Mouse (Mus musculus): ENCODE measurements around the gene Cul9. TPM values are rescaled to one million over a fixed set of nuclear protein-coding genes. Genes with fewer than 3 reads are reported as not detected.
A peak's percentile ranks its signal among the peaks of the same experiment; 100 is the strongest.

The Cul9 gene
- total RNA-seq, 2 experiments from 2014 or later = 20.3 to 24.0 TPM

DNA sequence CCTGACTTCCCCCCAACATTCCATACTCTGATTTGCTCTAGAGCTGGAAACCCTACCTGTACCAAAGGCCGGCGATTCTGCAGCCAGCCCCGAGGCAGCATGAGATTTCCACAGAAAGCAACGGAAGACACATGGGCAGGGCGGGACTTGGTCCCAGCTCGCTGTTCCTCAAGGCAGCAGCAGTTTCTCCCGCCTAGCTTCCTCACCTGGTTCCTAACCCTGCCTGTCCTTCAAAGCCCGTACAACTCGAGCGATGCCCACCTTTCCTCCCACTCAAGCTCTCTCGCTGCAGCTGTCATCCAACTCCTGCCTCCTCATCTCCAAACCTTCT is 8.4 kb upstream of the Cul9 start:
- peak; percentile 42 to 48 for DNase-seq
- intact Hi-C loops (cut with DNase I) = loop anchor here (5.0 kb wide), 2 partner anchors 93 to 158 kb away; partner anchors contain the start of genes Klc4, Mrpl2 and Pex6

DNA sequence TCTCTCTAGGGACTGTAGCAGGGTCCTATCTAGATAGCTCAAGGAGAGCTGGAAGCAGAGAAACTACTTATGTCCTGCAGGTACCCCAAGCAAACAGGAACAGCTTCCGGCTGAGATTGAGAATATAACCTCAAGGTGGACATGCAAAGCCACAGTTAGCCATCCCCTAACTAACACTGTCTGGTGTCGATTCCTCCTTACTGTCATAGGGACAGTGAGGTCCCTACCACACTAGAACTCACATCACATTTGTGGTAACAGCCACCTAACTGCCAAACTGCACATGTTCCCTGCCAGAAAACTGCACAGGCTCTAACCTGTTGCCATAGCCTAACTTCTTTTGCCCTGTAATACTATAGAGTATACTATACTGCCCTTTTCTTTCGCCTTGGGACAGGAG is 7.7 kb upstream of the Cul9 start:
- DNase-seq = no peak
- intact Hi-C loops (cut with DNase I) = loop anchor here (5.0 kb wide), 2 partner anchors 93 to 158 kb away; partner anchors contain the start of genes Klc4, Mrpl2 and Pex6

DNA sequence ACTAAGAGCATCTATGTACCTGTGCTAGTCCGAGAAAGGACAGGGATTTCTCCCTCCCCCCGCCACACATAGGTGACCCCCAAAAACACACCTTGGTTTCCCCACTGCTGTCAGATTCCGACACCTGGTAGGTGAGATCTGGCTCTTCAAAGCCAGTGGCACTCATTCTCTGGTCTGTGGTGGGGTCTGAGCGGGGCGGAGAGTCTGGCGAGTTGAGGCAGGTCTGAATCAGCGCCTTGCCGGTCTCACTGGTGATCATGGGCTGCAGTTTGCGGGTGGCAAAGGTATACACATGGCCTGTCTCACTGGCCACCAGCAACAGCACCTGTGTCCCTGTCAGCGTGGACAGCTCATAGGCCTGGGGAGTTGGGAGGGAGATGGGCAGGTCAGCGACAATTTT is 7.3 kb upstream of the Cul9 start:
- peak in 1 of 2 experiments; percentile 26 for DNase-seq
- intact Hi-C loops (cut with DNase I) = loop anchor here (5.0 kb wide), 2 partner anchors 94 to 159 kb away; partner anchors contain the start of genes Klc4, Mrpl2 and Pex6

DNA sequence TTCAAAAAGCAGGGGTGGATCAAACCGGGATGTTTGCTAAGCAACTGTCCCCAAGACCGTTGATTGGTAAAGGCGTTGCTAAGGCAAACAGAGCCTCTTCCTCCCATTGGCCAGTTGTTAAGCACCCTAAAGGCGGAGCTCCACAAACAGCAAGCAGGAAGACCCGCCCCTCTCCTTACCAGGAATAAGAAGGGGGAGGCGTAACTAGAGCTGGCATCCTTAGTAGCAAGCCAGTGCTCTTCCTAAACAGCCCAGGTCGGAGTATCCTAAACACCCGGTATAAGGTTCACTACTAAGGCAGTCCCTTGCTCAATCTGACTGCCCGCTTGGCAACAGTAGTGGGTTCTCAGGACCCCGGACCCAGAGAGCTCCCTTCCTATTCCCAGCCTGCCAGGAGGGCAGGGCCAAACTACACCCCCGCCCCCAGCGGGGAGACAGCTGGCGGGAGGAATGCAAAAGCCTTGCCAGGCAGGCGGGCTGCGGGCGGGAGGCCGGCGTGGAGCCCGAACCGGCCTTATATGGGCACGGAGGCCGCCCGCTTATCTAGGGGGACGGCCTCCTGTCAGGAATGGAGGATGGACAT is 6.7 kb upstream of the Cul9 start:
- intact Hi-C loops (cut with DNase I) = loop anchor here (5.0 kb wide), 2 partner anchors 94 to 159 kb away; partner anchors contain the start of genes Klc4, Mrpl2 and Pex6
- DNase-seq = peak; percentile 88 to 96

DNA sequence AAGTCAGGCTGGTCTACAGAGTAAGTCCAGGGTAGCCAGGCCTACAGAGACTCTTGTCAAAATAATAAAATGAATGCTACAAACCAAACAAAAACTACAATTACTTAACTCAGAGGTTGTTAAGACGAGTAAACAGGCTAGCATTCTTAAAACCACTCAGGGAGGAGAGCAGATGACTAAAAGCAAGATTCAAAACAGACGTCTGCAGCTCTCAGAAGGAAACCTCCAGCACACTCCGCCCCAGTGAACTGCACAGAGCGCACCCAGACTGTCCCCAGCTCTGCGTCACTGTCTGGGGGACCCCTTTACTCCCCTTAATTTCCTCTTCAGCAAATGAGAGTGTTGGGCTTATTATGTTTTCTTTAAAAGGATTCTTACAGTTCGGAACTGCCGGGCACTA is 6.0 kb upstream of the Cul9 start:
- intact Hi-C loops (cut with DNase I) = loop anchor here (5.0 kb wide), 2 partner anchors 95 to 160 kb away; partner anchors contain the start of genes Klc4, Mrpl2 and Pex6
- no peak for DNase-seq

DNA sequence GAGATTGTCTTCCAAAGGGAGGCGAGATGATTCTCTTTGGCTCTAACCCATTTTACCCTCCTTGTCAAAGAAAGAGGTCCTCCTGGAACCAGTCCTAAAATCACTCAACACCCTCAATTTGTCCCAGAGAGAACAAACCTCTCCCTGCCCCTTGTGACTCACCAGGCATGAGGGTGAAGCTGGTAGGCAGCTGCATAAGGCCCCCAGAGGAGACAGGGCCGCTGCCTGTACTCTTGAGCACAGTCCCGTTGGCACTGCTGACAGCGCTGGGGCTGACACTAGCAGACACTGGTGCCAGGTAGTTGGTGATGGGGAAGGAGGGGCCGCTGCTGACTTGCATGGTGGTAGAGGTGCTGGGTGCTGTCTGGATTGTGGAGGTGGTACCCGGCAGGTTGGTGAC is 5.2 kb upstream of the Cul9 start:
- no peak for DNase-seq
- intact Hi-C loops (cut with DNase I) = loop anchor here (5.0 kb wide), 2 partner anchors 96 to 161 kb away; partner anchors contain the start of genes Klc4, Mrpl2 and Pex6

DNA sequence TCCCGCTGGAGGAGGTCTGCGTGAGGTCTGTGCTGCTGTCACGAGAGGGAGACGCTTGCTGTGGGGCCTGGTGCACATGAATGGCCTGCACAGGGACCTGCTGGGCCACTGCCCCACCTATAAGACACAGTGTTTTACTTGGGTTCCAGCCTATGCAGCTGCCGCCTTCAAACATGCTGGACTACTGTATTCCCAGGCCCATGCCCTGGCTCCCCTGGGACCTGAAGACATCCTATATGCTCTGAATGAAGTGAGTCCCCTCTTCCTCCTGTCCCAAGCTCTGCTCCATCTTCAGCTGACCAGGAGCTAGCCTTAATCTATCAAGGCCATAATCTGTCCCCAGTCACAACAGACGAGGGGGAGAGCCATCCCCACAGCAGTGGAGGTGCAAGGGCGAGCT is 4.7 kb upstream of the Cul9 start:
- intact Hi-C loops (cut with DNase I) = loop anchor here (5.0 kb wide), 2 partner anchors 96 to 161 kb away; partner anchors contain the start of genes Klc4, Mrpl2 and Pex6
- no peak for DNase-seq

DNA sequence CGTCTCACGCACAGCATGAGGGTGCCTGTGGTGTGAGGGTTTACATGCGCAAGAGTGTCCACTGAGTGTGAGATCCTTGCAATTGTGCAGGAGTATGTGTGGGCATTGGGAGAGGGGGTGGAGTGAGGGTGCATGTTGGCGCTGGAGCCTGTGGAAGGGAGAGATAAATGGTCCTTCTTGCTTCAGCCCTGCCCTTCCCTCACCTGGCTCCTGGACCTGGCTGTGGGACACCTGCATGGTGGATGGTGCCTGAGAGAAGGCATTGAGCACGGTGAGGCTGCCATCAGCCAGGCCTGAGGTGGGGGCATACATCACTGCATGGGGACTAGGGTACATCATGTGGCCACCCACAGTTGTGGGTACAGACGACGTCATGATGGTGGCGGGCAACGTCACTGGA is 3.5 kb upstream of the Cul9 start:
- intact Hi-C loops (cut with DNase I) = loop anchor here (1.0 to 5.0 kb wide), 3 partner anchors 24 to 163 kb away; partner anchors contain the start of genes Klc4, Mrpl2 and Pex6
- no peak for DNase-seq

DNA sequence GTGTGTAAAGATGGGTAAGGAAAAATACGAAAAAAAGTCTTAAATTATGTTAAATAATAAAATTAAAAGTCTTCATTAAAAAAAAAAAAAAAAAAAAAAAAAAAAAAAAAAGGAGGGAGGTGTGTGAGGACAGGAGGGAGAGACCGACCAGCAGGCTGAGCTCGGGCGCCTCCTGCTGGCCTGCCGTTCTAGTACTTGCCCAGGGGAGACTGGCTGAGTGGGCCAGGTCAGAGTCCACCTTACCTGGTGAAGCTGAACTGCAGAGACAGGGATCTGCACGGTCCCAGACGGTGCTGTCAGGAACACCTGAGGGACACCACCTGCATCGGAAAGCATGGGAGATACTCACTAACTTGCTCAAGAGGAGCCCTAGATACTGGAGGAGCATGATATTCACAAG is 3.0 kb upstream of the Cul9 start:
- DNase-seq = no peak
- intact Hi-C loops (cut with DNase I) = loop anchor here (1.0 kb wide), 1 partner anchor 24 kb away; no protein-coding TSS in a partner anchor

DNA sequence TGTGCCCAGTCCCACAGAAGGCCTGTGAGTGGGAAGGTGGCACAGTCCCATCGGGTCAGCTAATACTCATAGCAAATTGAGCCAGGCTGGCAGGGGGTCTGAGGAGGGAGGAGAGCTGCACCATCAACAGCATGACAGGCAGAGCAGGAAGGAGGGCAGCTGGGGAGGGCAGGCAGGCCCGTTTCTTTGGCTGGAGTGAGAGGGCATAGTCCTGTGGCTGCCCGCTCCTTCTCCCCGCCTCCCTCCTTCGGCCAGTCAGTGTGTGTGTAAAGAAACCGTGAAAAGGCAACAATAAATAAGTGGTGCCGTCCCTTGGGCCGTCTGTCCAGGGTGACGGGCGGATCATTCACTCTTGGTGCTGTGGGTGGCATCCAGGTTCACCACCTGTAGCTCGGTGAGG is 2.6 kb upstream of the Cul9 start:
- intact Hi-C loops (cut with DNase I) = loop anchor here (1.0 kb wide), 1 partner anchor 23 kb away; no protein-coding TSS in a partner anchor
- no peak for DNase-seq

DNA sequence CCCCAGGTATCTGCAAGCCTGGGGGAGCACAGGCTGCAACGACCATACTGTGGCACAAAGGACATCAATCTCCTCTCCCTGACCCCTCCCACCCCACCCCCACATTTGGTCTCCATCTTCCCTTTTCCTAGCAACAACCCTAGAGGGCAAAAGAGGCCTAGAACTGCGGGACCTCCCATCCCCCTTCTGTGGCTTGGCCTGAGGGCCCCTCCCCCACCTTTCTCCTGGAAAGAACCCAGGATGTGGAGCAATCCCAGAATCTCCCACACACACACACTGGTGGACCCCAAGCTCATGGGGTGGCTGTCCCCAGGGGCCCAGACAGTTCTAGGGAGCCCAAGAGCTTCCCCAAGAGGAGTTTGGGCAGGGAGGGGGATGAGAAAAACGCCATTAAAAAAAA is 1.7 kb upstream of the Cul9 start:
- DNase-seq = no peak
- intact Hi-C loops (cut with DNase I) = no loop called here

DNA sequence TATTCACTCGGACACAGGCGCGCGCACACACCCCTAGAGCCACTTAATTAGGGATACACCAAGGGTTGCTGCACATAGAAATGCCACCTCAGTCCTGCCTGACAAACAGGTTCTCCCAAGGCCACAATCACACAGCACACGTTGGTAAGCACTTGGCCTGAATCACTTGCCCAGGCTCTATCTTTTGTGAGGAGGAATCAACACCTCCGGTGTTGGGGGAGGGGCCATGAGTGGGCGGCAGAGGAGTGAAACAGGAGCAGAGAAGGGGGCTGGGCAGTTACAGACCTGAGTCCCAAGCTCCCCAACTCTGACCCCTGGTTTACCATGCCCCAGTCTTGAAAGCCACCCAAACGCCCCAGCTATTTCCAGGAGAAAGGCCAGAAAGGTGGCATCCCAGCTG is 807 bp upstream of the Cul9 start:
- intact Hi-C loops (cut with DNase I) = no loop called here
- no peak for DNase-seq

DNA sequence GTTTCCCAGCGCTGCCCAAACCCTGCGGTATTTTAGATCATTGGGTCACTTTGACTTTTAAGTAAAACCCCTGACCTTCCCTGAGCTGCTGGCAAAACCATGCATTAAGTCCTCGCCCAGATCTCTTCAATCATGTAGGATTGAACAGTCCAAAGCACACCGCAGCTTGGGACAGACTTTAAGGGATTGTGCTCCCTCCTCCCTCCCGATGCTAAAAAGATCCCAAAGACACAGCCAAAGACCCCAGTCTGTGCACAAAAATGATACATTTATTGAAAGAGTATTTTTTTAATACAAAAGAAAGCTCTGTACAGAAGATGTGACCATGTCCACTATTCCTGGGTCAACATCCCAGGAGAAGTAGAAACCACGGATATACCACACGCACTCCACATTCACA is 403 bp upstream of the Cul9 start:
- intact Hi-C loops (cut with DNase I) = no loop called here
- no peak for DNase-seq

DNA sequence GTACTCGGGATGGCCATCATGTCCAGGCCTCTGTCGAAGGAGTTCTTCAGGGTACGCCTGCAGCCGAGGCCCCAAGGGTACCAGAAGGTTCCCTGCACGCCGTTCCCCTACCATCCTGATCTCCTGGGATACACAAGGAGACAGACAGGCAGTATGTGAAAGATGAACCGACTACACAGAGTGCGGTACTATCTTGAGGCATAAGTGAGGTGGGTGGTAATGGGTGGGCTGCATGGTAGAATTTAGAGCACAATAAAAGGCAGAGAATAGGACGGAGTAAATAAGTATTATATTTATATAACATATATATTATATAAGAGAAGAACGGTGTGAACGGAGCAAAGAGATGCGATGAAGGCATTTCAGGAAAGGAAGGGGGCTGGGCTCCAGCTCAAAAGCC is 2.5 kb downstream of the Cul9 start:
- intact Hi-C loops (cut with DNase I) = no loop called here
- no peak for DNase-seq

DNA sequence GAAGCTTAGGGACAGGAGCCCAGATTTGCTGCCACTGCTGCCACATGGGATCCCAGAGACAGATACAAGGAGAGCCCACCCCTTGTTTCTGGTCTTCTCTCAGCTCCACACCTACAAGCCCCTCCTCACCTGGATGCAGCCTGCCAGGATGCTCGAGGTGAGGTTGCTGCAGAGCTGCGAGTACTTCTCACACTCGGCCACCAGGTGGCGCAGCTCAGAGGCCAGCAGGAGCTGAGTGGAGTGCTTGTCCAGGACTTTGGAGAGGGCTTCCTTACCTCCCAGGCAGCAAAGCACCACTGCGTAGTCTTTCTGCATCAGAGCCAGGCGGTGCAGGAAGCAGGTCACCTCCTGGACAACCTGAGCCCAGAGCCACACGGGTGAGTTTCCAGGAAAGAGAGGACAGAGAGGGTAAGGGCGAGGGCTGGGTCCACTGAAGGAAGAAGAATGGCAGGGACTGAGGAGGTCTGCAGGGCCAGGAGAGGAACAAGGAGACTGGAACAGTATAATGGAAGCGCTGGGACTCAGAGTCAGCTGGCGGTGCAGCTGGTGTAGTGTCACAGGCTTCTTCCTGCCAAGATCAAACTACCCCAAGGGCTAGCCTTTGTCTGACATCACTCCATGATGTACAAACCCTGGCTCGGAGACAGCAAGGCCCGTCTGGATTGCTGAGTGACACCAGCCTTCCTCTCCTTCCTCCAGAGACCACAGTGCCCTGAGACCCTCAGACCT is 20.4 kb downstream of the Cul9 start:
- DNase-seq = peak; percentile 77 to 82
- intact Hi-C loops (cut with DNase I) = loop anchor here (1.0 to 2.0 kb wide), 4 partner anchors 24 to 199 kb away; no protein-coding TSS in a partner anchor

DNA sequence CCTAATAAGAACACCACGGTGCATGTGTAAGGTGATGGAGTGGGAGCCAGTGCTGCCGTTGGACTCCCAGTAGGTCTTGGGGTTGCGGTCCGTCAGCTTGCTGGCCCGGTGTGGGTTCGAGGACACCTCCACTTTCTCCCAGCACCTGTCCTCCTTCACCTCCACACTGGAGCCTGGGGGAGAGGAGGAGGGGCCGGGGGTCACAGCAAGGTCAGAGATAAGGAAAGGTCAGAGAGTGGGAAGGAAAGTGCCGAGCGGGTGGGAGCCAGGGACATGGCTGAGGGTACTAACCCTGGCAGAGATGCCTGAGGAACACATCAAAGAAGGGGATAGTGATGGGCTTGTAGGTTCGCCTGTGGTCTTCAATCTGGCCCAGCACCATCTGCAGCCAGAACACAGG is 21.1 kb downstream of the Cul9 start:
- no peak for DNase-seq
- intact Hi-C loops (cut with DNase I) = loop anchor here (1.0 kb wide), 3 partner anchors 24 to 112 kb away; no protein-coding TSS in a partner anchor

DNA sequence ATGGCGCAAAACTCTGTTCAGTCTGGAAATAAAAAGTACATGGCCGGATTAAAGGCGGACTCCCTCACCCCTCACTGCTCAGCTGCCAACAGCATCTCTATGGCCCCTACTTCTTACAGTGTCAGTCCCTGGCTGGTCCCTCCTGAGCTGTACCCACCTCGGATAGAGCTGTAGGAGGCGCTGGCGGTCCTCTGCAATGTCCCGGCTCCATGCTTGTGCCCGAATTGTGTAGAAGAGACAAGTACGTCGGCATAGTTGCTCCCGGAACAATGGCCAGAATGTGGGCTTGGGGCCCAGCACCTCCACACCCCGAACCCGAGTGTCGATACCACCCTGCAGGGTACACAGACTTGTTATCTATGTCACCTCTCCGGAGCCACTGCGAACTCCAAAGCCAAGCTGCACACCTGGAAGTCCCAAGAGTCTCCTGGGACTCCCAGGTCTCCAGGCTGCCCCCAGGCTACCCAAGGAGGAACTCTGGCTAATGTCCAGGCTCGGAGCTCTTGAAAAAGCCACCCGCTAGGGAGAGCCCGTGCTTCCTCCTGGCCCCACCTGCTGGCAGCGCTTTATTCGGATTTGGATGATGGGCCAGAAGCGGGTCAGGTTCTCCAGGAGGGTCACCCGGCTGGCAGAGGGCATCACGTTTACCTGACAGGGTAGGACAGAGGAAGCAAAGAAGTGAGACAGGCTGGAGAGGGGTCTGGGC is 24.1 kb downstream of the Cul9 start:
- DNase-seq = no peak
- intact Hi-C loops (cut with DNase I) = no loop called here

DNA sequence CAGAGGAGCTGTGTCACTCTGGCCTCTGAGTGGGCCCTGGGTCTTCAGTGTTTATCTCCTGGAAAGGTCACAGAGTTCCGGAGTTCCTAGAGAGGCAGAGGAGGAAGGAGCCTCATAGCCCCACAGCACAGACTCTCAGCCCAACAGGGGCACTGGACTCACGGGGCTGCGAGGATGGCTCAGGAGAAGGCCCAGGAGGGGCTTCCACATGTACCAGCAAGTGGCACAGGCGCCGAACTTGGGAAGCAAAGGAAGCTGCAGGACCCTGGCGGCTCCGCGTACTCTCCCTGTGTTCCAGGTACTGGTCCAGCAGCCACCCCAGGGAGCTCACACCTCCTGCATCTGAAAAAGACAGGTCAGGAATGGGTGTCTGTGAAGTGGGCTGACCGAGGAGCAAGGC is 25.0 kb downstream of the Cul9 start:
- no peak for DNase-seq
- intact Hi-C loops (cut with DNase I) = no loop called here

DNA sequence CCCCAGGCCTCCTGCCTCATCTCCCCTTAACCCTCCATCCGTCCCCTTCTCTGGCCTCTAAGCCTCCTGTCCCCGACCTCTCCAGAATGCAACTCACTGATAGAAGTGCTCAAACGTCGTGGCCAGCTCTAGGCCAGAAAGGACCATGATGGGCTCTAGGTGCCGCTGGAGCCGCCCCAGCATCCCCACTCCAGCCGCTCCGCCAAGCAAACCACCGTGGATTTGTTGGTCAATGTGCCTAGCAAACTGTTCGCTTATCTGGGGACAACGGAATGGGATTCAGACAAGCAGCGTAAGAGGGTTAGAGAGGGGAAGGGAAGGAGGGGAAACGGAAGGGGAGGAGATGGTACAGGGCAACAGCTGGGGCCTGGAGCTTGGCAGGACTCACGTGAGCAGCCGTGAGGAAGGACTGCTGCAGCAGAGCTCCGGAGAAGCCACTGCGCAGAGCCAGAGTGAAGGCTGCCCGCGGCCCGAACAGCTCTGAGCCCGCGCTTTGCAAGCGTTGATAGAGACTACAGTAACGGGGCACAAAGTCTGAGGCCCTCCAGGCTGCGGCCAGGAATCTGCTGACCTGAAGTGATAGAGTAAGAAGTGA is 25.7 kb downstream of the Cul9 start:
- intact Hi-C loops (cut with DNase I) = no loop called here

DNA sequence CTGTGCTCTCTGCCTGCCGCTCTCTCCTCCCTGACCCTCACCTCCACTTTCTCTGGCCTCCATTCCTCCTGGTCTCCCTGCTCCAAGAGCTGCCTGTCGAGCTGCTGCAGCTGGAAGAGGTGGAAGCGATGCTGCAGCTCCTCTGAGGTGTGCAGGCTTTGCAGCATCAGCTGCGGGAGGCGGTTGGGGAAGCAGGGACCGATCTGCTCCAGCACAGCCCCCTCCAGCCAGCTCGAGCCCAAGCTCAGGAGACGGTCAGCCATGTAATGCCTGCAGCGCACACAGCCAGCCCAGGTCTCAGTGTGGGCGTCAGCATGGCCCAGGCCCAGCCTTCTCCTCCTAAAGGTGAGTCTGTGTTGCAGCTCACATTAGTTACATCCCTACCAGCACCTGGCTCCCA is 26.2 kb downstream of the Cul9 start:
- DNase-seq = no peak
- intact Hi-C loops (cut with DNase I) = no loop called here

More for the DNA sequence above, 25.7 kb downstream of the Cul9 start:
- no peak for DNase-seq

DNA sequence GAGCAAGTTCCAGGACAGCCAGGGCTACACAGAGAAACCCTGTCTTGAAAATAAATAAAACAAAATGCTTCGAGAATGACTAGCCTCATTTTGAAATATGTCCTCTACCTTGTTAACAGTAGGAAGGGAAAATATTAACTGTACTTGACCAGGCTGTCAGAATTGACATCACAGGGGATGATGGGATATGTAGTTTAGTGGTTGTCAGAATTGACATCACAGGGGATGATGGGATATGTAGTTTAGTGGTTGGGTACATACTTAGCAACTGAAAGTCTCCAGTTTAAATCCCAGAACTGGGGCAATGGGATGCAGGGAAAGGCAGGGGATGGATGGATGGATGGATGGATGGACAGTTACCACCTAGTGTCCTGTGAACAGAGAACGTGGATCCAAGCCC is 32.9 kb downstream of the Cul9 start:
- intact Hi-C loops (cut with DNase I) = no loop called here
- no peak for DNase-seq

Data from heart, postnatal 36 days (tissue).